Mouse (Mus musculus): ENCODE results near the gene Atg4d. TPM values are rescaled to one million over a fixed set of nuclear protein-coding genes. Genes with fewer than 3 reads are reported as not detected.
"Not testable (repeated sequence)": the region's sequence is repeated elsewhere in the genome, so short reads cannot be mapped to it uniquely, and the experiment has no call there.

Atg4d gene
- polyA plus RNA-seq, 1 experiment from 2014 or later = 46.8 TPM

- Histone ChIP-seq H3K27me3 (peaks cover 83% of the 10 kb centered on the region), H3K9me3 (replicated peaks) (no peaks in the 10 kb centered on the region), H3K27ac (peak overlapping the region; percentile 23), H3K9ac (peak overlapping the region; percentile 55), H3K4me1 (peaks cover 22% of the 10 kb centered on the region), H3K36me3 (no peaks in the 10 kb centered on the region), H3K4me2 (replicated peaks) (peak overlapping the region; percentile 73), H3K4me3 (peak overlapping the region; percentile 42)
- peak; percentile 67 for ATAC-seq (ENCODE audit: low FRiP score)
- under 1% methylated on average over 72 of the region's 72 CpGs for WGBS
These were observed 20.5 kb upstream of the Atg4d start for GRCm38 (mm10) chr9:21244428-21245112.

- H3K4me2 ChIP-seq (replicated peaks) = peak overlapping the region; percentile 73
- H3K4me1 ChIP-seq = peaks cover 26% of the 10 kb centered on the region
- peak overlapping the region; percentile 42 for H3K4me3 ChIP-seq
- no peaks in the 10 kb centered on the region for H3K9me3 ChIP-seq (replicated peaks)
- H3K27me3 ChIP-seq = peaks cover 88% of the 10 kb centered on the region
- 5% methylated on average over 16 of the region's 16 CpGs for WGBS
- peak overlapping the region; percentile 17; the same call in 1 of the 2 replicates for H3K27ac ChIP-seq
- no peaks in the 10 kb centered on the region for H3K36me3 ChIP-seq
- ATAC-seq (ENCODE audit: low FRiP score) = no peak
- peak overlapping the region; percentile 55 for H3K9ac ChIP-seq
These were observed 20.0 kb upstream of the Atg4d start for GRCm38 (mm10) chr9:21245113-21245487.

- Histone ChIP-seq H3K4me2 (replicated peaks) (no peak overlapping the region), H3K9me3 (replicated peaks) (no peaks in the 10 kb centered on the region), H3K36me3 (no peaks in the 10 kb centered on the region), H3K4me3 (no peak overlapping the region), H3K9ac (no peak overlapping the region), H3K4me1 (peaks cover 27% of the 10 kb centered on the region), H3K27ac (no peak overlapping the region), H3K27me3 (peaks cover 99% of the 10 kb centered on the region)
- WGBS = 50% methylated on average over 1 of the region's 1 CpGs
- no peak for ATAC-seq (ENCODE audit: low FRiP score)
These were observed 18.8 kb upstream of the Atg4d start for GRCm38 (mm10) chr9:21246342-21246741.

GRCm38 (mm10) chr9:21248326-21248725 is 16.8 kb upstream of the Atg4d start, which contains the start of gene S1pr5:
S1pr5 (minus strand) TSS chr9:21248443.
- Histone ChIP-seq H3K36me3 (no peaks in the 10 kb centered on the region), H3K27me3 (peaks cover 93% of the 10 kb centered on the region), H3K9ac (peak within 1 kb of the TSS; percentile 18; the same call in 1 of the 2 replicates), H3K4me1 (peaks cover 27% of the 10 kb centered on the region), H3K4me2 (replicated peaks) (peak within 1 kb of the TSS; percentile 34), H3K9me3 (replicated peaks) (no peaks in the 10 kb centered on the region), H3K27ac (no peak within 1 kb of the TSS), H3K4me3 (peak within 1 kb of the TSS; percentile 20)
- no peak for ATAC-seq (ENCODE audit: low FRiP score)
- WGBS = 1% methylated on average over 30 of the region's 30 CpGs

GRCm38 (mm10) chr9:21249629-21250508 is 15.2 kb upstream of the Atg4d start:
- Histone ChIP-seq H3K4me3 (no peak overlapping the region), H3K4me1 (peaks cover 15% of the 10 kb centered on the region), H3K9ac (no peak overlapping the region), H3K36me3 (no peaks in the 10 kb centered on the region), H3K9me3 (replicated peaks) (no peaks in the 10 kb centered on the region), H3K27ac (no peak overlapping the region), H3K27me3 (peaks cover 77% of the 10 kb centered on the region), H3K4me2 (replicated peaks) (no peak overlapping the region)
- no peak for ATAC-seq (ENCODE audit: low FRiP score)
- 31% methylated on average over 17 of the region's 17 CpGs for WGBS

GRCm38 (mm10) chr9:21250509-21250908 is 14.6 kb upstream of the Atg4d start:
- whole genome bisulfite sequencing = 51% methylated on average over 2 of the region's 2 CpGs
- H3K36me3 ChIP-seq = no peaks in the 10 kb centered on the region

GRCm38 (mm10) chr9:21251116-21251735 is 13.9 kb upstream of the Atg4d start:
- no peak for ATAC-seq (ENCODE audit: low FRiP score)
- H3K4me3 ChIP-seq = no peak overlapping the region
- H3K9me3 ChIP-seq (replicated peaks) = no peaks in the 10 kb centered on the region
- H3K4me2 ChIP-seq (replicated peaks) = no peak overlapping the region
- no peaks in the 10 kb centered on the region for H3K36me3 ChIP-seq
- 68% methylated on average over 13 of the region's 13 CpGs for WGBS
- no peak overlapping the region for H3K27ac ChIP-seq
- no peak overlapping the region for H3K9ac ChIP-seq
- H3K27me3 ChIP-seq = peaks cover 64% of the 10 kb centered on the region
- peaks cover 10% of the 10 kb centered on the region for H3K4me1 ChIP-seq

More at GRCm38 (mm10) chr9:21250509-21250908, 14.6 kb upstream of the Atg4d start:
- no peak overlapping the region for H3K9ac ChIP-seq
- H3K4me2 ChIP-seq (replicated peaks) = no peak overlapping the region
- no peak overlapping the region for H3K27ac ChIP-seq
- ATAC-seq (ENCODE audit: low FRiP score) = no peak
- no peaks in the 10 kb centered on the region for H3K9me3 ChIP-seq (replicated peaks)
- peaks cover 10% of the 10 kb centered on the region for H3K4me1 ChIP-seq
- H3K27me3 ChIP-seq = peaks cover 71% of the 10 kb centered on the region
- no peak overlapping the region for H3K4me3 ChIP-seq

- Histone ChIP-seq H3K36me3 (no peaks in the 10 kb centered on the region), H3K9me3 (replicated peaks) (no peaks in the 10 kb centered on the region), H3K9ac (no peak overlapping the region), H3K27ac (no peak overlapping the region), H3K4me1 (peaks cover 5% of the 10 kb centered on the region; the same call in 1 of the 2 replicates), H3K27me3 (peaks cover 30% of the 10 kb centered on the region), H3K4me3 (no peak overlapping the region), H3K4me2 (replicated peaks) (no peak overlapping the region)
- ATAC-seq (ENCODE audit: low FRiP score) = no peak
These were observed 10.4 kb upstream of the Atg4d start for GRCm38 (mm10) chr9:21254690-21255089.

- not testable (repeated sequence) for H3K4me2 ChIP-seq (replicated peaks); H3K27ac ChIP-seq; H3K9me3 ChIP-seq (replicated peaks); H3K9ac ChIP-seq; H3K4me1 ChIP-seq; H3K4me3 ChIP-seq; ATAC-seq (ENCODE audit: low FRiP score); H3K36me3 ChIP-seq
- peaks cover 13% of the 10 kb centered on the region for H3K27me3 ChIP-seq
- WGBS = 82% methylated on average over 4 of the region's 4 CpGs
These were observed 8.7 kb upstream of the Atg4d start for GRCm38 (mm10) chr9:21256349-21256748.

- ATAC-seq (ENCODE audit: low FRiP score) = no peak
- H3K36me3 ChIP-seq = no peaks in the 10 kb centered on the region
- no peaks in the 10 kb centered on the region for H3K9me3 ChIP-seq (replicated peaks)
- peaks cover 5% of the 10 kb centered on the region; the same call in 1 of the 2 replicates for H3K4me1 ChIP-seq
- 76% methylated on average over 6 of the region's 6 CpGs for WGBS
- H3K9ac ChIP-seq = no peak overlapping the region
- H3K27ac ChIP-seq = no peak overlapping the region
- H3K4me2 ChIP-seq (replicated peaks) = no peak overlapping the region
- no peaks in the 10 kb centered on the region for H3K27me3 ChIP-seq
- no peak overlapping the region for H3K4me3 ChIP-seq
These were observed 4.5 kb upstream of the Atg4d start for GRCm38 (mm10) chr9:21260491-21261040.

GRCm38 (mm10) chr9:21261831-21262230 is 3.3 kb upstream of the Atg4d start:
- no peak for ATAC-seq (ENCODE audit: low FRiP score)
- 66% methylated on average over 2 of the region's 2 CpGs for WGBS
- H3K27ac ChIP-seq = no peak overlapping the region
- no peak overlapping the region for H3K9ac ChIP-seq
- peaks cover 18% of the 10 kb centered on the region for H3K4me1 ChIP-seq
- H3K36me3 ChIP-seq = peaks cover 1% of the 10 kb centered on the region
- H3K9me3 ChIP-seq (replicated peaks) = no peaks in the 10 kb centered on the region
- no peak overlapping the region for H3K4me2 ChIP-seq (replicated peaks)
- H3K4me3 ChIP-seq = no peak overlapping the region
- H3K27me3 ChIP-seq = no peaks in the 10 kb centered on the region

Data from hindbrain, embryonic 12.5 days (tissue).